Mouse (Mus musculus) monocyte, adult 2 months (primary cell): Measurements from ENCODE around the gene Ccdc12.
A peak's percentile ranks its signal among the peaks of the same experiment; 100 is the strongest.

Experiments used
- DNase-seq, 2 experiments: peaks; one replicate each; pipeline ENCODE4 v3.0.0; 2022; ENCODE audit warnings: low spot score in 2 of 2, low read depth in 1 of 2

The Ccdc12 gene

DNA sequence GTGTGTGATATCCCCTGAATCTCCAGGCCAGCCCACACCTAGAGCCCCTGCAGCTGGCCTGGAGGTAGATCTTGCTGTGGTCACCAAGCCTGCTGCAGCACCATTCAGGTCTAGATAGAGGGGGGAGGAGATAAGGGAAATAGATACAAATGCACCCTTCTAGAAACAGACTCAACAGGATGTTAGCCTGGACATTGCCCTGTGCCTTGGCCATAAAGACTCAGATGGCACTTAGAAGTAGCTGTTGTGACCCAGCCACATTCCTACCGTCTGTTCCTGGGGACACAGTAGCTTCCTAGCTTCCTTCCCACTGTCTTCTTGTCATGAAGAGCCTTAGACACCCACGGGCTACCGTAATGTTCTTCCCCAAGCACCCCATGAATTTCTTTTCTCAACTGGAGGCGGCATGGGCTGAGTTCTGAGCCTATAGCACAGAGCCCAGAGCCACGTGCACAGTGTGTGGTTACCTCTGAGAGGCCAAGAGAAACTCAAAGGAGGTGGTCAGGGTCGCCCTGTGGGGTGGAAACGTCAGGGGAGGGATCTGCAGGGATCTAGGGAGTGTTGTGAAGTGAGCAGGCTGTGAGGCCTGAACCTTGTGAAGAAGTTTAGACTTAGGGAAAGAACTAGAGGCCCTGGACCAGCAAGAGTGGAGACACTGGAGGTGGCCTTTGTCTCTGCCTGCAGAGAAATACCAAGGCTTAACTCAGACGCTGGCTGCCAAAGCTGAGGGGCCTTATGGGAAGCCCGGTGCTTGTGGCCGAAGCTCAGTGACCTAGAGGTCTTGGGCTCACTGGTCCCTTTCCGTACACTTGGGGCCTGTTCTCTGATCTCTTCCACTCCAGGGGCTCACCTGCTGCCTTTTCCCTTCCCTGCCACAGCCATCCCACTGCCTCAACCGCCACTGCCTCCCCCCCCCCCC lies 45.1 kb downstream of the Ccdc12 start:
- no peak for DNase-seq

DNA sequence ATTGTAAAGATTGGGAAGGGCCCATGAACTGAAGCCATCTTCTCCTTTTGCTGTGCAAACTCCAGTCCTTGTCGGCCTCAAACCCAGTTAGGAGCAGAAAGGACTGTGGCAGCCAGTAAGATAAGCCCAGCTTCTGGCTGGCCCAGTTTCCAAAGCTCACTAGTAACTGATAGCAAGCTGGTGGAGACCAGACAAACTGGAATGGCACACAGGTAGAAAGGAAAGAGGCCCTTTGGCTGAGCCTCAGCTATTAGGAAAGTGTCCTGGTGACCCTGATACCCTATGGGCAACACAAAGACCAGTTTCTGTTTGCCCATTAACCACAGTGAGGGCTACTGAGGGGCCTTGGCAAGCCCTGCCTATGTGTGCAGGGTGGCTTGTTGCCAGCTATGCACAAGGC lies 46.5 kb downstream of the Ccdc12 start:
- no peak for DNase-seq

GRCm38 (mm10) chr9:110703951-110704350 lies 47.6 kb downstream of the Ccdc12 start:
- DNase-seq, result no peak

DNA sequence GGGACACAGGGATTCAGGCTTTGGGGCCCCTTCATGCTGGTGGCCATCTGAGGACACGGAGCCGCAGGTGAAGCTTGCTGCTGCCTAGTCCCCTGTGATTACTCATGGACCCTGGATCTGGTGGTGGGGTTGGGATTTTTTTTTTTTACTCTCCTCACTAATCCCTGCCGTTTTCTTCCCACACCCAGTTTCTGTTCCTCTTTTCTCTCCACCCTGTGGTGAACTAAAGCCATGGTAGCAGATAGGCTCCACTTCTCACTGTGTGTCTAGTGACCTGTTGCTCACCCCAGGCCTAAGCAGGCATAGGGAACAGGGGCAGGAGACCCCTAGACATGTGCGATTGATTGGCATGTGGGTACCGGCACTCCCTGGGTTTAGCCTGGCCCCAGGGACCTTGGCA lies 50.5 kb downstream of the Ccdc12 start:
- DNase-seq, result peak; percentile 42 to 61

DNA sequence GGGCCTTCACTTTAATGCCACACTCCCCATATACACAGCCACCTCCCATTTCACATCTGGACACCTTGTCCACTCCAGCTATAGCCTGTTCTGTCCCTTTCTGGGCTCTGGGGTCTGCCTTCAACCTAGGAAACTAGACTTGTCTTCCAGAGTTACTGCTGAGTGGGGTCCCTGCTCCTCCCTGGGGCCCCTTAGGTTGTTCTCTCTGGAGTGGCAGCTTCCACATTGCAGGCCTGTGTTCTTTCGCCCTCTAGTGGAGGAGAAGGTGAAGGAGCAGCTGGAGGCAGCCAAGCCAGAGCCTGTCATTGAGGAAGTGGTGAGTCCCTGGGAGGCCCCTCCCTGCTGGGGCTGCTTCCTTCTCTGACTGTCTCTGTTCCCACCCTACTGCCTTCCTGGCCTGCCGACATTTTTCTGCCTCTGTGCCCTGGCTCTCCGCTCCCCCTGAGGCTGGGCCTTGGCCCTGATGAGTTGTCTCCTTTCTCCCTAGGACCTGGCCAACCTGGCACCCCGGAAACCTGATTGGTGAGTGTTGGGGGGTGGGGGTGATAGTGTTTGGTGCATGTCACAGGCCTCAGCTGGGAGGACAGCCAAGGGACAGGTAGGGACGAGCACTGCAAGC lies 53.4 kb downstream of the Ccdc12 start:
- DNase-seq, result peak; percentile 83 to 87

GRCm38 (mm10) chr9:110711532-110711931 lies 55.2 kb downstream of the Ccdc12 start:
- DNase-seq, result no peak

- DNase-seq, result no peak
Measured at GRCm38 (mm10) chr9:110711996-110712395, 55.7 kb downstream of the Ccdc12 start.

- no peak for DNase-seq
Measured at GRCm38 (mm10) chr9:110712545-110712944, 56.2 kb downstream of the Ccdc12 start.

DNA sequence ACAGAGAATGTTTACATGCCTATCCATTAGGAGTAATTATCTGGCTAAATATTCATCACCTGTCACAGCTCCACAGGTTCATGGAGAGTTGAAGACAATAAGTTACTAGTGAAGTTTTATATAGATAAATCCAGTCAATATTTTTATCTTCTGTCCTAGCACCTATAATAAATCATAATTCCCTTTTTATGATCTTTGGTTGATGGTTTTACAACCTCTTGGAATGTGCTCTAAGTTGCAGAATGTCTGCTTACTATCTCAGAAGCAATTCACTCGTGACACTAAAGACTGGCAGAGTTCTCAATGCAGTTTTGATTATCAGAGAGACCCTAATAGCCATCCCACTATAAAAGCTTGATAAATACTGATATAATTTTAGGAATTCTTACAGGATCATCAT lies 57.1 kb downstream of the Ccdc12 start:
- DNase-seq, result no peak

GRCm38 (mm10) chr9:110715426-110715825 lies 59.1 kb downstream of the Ccdc12 start:
- DNase-seq, result no peak

DNA sequence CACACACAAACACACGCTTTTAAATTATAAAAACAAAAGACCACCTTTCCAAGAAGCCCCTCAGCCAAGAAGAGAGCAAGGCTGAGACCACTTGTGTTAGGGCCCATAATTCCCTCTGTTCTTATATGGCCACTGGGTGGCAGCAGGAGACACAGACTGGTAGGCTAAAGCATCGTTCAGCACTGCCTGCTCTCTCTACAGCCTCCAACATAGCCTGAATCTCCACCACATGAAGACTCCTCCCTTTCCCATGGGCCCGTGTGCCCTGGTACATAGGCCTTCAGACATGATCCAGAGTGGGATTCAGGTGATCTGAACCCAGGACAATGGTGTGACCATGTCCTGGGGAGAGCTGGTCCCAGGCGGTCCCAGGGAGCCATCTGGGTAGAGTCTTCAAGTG lies 60.5 kb downstream of the Ccdc12 start:
- no peak for DNase-seq

- no peak for DNase-seq
Measured at GRCm38 (mm10) chr9:110718071-110718470, 61.8 kb downstream of the Ccdc12 start.

DNA sequence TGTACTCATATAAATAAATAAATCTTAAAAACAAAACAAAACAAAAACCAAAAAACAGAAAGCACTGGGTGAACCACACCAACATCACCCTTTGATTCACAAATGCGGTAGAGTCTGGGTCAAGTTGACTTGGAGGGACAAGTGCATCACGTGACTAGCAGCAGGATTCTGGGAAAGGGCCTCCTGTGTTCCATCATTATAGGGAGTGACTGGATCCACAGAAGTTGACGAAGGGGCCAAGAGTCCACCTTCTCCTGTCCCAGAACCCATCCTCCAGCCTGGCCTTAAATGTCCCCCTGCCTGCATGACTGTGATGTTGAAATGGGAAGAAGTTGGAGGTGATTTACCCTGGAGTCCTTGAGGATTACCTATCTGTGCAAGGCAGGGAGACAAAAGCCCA lies 62.5 kb downstream of the Ccdc12 start:
- DNase-seq, result no peak

GRCm38 (mm10) chr9:110719977-110720376 lies 63.7 kb downstream of the Ccdc12 start:
- DNase-seq, result no peak

DNA sequence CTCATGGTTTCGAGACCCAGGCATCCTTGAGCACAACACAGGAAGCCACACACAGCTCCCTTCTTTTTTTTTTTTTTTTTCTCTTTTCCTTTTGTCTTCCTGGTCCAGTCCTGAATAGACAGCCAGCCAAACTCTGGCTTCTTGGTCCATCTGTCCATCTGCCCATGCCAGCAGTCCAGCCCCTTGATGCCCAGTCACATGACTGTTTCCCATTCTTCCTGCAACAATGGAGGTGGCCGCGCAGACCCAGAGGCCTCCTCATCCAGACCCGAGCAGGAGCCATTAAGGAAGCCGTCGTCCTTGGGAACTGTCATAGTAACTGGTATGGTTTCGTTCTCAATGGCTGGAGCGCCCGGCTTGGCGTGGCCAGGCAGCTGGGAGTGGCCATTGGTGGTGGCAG lies 65.8 kb downstream of the Ccdc12 start:
- no peak for DNase-seq

DNA sequence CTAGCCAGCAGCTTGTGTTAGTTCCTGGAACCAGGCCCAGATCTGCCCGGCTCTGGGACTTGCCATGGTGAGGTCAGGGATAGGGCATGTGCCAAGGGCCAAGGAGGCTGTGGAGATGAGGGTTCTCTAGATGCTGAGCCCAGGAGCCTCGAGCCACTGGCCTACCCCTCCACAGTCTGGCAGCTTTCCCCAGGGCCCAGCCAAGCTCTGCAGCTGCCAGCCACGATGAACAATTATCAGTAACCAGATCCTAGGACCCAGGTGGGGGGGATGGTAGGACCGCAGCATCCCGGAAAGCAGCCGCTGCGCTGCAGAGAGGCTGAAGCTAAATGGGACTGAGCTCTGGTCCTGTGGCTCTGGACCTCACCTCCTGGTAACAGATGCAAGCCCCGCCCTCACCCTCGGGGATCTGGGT lies 69.4 kb downstream of the Ccdc12 start:
- DNase-seq, result no peak

DNA sequence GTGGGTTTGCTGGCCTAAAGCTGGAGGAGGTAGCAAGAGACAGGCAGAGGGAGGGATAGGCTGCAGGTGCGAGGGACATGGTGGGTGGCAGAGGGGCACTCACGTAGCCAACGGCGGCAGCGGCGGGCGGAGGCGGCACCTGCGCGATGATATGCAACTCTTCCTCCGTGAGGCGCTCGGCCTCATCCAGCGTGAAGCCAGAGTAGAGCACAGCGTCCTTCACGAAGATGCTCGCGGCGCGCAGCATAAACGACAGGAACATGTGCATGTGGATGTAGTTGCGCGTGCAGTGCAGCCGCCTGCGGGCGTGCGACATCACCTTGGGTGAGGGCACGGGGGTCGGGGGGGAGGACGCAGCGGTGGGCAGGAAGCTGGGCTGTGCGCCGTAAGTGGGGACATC lies 70.6 kb downstream of the Ccdc12 start:
- DNase-seq, result no peak

- DNase-seq, result no peak
Measured at GRCm38 (mm10) chr9:110729841-110730240, 73.5 kb downstream of the Ccdc12 start.

GRCm38 (mm10) chr9:110731859-110732258 lies 75.6 kb downstream of the Ccdc12 start:
- DNase-seq, result no peak

DNA sequence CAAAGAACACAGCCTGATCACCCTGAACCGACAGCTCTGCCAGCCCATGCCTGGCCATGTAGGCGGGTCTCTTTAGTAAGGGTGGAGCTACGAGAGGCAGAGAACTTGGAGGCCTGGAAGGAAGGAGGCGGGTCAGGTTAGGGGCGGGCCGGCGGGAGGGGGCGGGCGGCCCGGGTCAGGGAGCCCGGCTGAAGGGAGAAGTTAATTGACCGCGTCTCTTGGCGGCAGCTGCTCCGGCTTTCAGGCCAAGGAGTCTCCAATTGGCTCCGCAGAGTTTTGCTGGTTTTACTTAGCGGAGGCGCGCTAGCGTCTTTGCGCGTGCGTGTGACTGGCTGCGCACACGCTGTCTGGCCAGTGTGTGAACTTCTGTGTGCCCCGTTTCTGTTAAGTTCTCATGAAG lies 76.3 kb downstream of the Ccdc12 start:
- peak; percentile 45 to 54 for DNase-seq

GRCm38 (mm10) chr9:110733102-110733501 lies 76.8 kb downstream of the Ccdc12 start:
- no peak for DNase-seq

DNA sequence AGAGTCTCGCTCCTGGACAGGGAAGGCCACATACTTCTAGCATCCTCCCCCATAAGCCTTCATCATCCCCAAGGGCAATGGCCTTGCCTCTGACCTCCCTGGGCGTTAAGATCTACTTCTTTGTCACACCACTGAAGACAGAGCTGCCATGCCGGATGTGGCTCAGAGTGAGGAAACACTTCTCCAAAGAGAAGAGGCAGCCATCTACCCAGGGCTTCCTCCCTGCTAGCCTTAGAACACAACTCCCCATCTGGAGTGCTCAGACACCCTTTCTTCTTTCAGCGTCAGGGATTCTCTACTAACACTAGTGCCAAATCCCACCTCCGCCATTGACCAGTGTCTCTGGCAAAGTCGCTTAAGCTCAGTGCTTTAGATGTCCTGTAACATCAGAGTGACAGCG lies 77.9 kb downstream of the Ccdc12 start:
- no peak for DNase-seq

DNA sequence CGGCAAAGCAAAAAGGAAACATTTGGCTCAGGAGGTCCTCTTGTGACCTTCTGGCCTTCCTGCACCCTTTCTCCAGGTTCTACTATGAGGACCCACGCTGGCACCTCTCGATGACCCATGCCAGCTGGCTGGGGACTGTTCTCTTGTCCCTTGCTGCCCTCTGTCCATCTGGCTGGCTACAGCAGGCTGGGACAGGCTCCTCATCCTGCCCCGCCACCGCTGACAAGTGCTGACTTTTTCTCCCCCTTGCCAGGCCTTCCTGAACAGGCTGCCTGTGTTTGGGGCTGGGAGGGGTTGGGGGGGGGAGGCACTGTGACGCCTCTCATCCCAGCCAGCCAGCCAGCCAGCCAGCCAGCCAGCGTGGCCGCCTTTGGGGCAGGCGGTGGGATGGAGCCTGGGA lies 80.1 kb downstream of the Ccdc12 start:
- DNase-seq, result no peak
